Mouse (Mus musculus) hematopoietic multipotent progenitor cell, adult 10-12 weeks (in vitro differentiated cells): ENCODE results near the gene Gm49333. TPM values are rescaled to one million over a fixed set of nuclear protein-coding genes. Genes with fewer than 3 reads are reported as not detected.

ENCODE experiments used
- polyA plus RNA-seq: library from polyadenylated mRNA; stranded (reverse); fragments of >175 nt; gene quantifications from 2 replicates; pipeline ENCODE4 v1.2.3, GENCODE M21; 2012; ENCODE audit warnings: low replicate concordance

Gm49333 gene
- polyA plus RNA-seq, result not detected in 2 replicates

GRCm38 (mm10) chr16:20611357-20612227 lies at the start of gene Gm49333, which contains the start of the genes Eef1akmt4 and Alg3:
Gene Gm49333 (plus strand): TSS chr16:20611610.
Gene Eef1akmt4 (plus strand): TSS chr16:20611593.
Gene Alg3 (minus strand): TSS chr16:20611735.

GRCm38 (mm10) chr16:20589366-20589938 lies 22.0 kb upstream of the Gm49333 start, which contains the start of gene Vwa5b2:
Gene Vwa5b2 (plus strand): TSS chr16:20589471.

GRCm38 (mm10) chr16:20621191-20621990 lies 10.0 kb downstream of the Gm49333 start, which contains the start of gene Camk2n2:
Gene Camk2n2 (minus strand): TSS chr16:20621287.

GRCm38 (mm10) chr16:20629731-20630634 lies 18.6 kb downstream of the Gm49333 start, which contains the start of gene Ece2:
Gene Ece2 (plus strand): TSS chr16:20629828.

GRCm38 (mm10) chr16:20651076-20651946 lies 39.9 kb downstream of the Gm49333 start, which contains the start of gene Psmd2:
Gene Psmd2 (plus strand): TSS chr16:20651652.

GRCm38 (mm10) chr16:20668013-20668412 lies 56.6 kb downstream of the Gm49333 start, which contains the start of gene Eif4g1:
Gene Eif4g1 (plus strand): TSS chr16:20668313.

GRCm38 (mm10) chr16:20693111-20693701 lies 81.8 kb downstream of the Gm49333 start, which contains the start of gene Fam131a:
Gene Fam131a (plus strand): TSS chr16:20693241.

Other genes starting within 250 kb of the Gm49333 start
- 4.6 and 8.1 TPM in 2 replicates for gene Abcc5, start 185.2 kb upstream of the Gm49333 start, polyA plus RNA-seq
- 12.9 and 17.4 TPM in 2 replicates for gene Eif2b5, start 112.8 kb upstream of the Gm49333 start, polyA plus RNA-seq
- gene Dvl3, start 94.6 kb upstream of the Gm49333 start, polyA plus RNA-seq, result 31.2 and 61.5 TPM in 2 replicates
- gene Ap2m1, start 76.1 kb upstream of the Gm49333 start, polyA plus RNA-seq, result 63.6 and 66.9 TPM in 2 replicates
- gene Abcf3, start 63.0 kb upstream of the Gm49333 start, polyA plus RNA-seq, result 28.8 and 31.8 TPM in 2 replicates
- gene Vwa5b2, start 22.1 kb upstream of the Gm49333 start, polyA plus RNA-seq, result 0.04 and 0.05 TPM in 2 replicates
- gene Eef1akmt4, start within 50 bp of the Gm49333 start, polyA plus RNA-seq, result 0.40 and 5.7 TPM in 2 replicates
- gene Alg3, start 125 bp downstream of the Gm49333 start, polyA plus RNA-seq, result 12.4 and 14.8 TPM in 2 replicates
- 0.65 and 2.3 TPM in 2 replicates for gene Camk2n2, start 9.7 kb downstream of the Gm49333 start, polyA plus RNA-seq
- not detected in 2 replicates for gene Ece2, start 18.2 kb downstream of the Gm49333 start, polyA plus RNA-seq
- 104 and 180 TPM in 2 replicates for gene Psmd2, start 40.0 kb downstream of the Gm49333 start, polyA plus RNA-seq
- gene Eif4g1, start 56.7 kb downstream of the Gm49333 start, polyA plus RNA-seq, result 484 and 1,061 TPM in 2 replicates
- 4.5 and 6.6 TPM in 2 replicates for gene Fam131a, start 81.6 kb downstream of the Gm49333 start, polyA plus RNA-seq
- gene Polr2h, start 106.1 kb downstream of the Gm49333 start, polyA plus RNA-seq, result 0.23 and 5.3 TPM in 2 replicates
- 3.0 and 6.2 TPM in 2 replicates for gene Clcn2, start 106.1 kb downstream of the Gm49333 start, polyA plus RNA-seq
- gene Chrd, start 121.5 kb downstream of the Gm49333 start, polyA plus RNA-seq, result not detected in 2 replicates
- gene Thpo, start 122.9 kb downstream of the Gm49333 start, polyA plus RNA-seq, result not detected in 2 replicates